Mouse (Mus musculus) erythroid progenitor cell, adult 5-6 weeks (primary cell): Measurements from ENCODE around the gene Gan. TPM values are rescaled to one million over a fixed set of nuclear protein-coding genes. Genes with fewer than 3 reads are reported as not detected.

Experiments
- ATAC-seq: replicated peaks from 2 replicates; pipeline ENCODE4 v1.8.0; 2016; ENCODE audit warnings: moderate number of reproducible peaks, mild to moderate bottlenecking, moderate TSS enrichment, inconsistent platforms; ENCODE audit not compliant: poor library complexity, low FRiP score, severe bottlenecking
- total RNA-seq, 2 experiments: library from RNA; stranded (forward) in 1 of 2; stranded (reverse) in 1 of 2; fragments of 150-400 nt in 1 of 2; fragments of 186-747, 209-891 nt in 1 of 2; gene quantifications; 2 replicates each; pipeline versions ENCODE4 v1.2.3 to v1.2.4; 2015 to 2017; ENCODE audit warnings: low replicate concordance in 2 of 2

Gan gene
- total RNA-seq, 2 experiments from 2014 or later: 12.4 to 15.1 TPM

GRCm38 (mm10) chr8:117244601-117245000 is 86.7 kb downstream of the Gan start:
- no peak for ATAC-seq

DNA sequence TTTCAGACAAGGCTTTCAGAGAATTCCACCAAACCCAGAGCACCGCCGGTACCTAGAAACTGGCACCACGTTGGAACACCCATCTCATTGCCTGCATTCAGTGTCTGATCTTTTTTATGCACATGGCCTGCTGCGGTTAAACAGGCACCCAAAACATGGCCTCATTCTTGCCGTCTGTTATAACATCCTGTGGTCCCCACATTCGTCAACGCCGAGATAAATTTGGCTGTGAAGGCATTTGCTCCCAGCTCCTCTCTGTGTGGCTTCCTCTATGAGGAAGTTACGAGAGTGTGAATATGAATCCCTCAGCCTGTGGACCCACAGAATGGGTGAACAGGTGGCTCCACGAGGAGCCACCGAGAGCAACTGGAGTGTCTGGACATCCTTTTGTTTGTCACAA is 90.4 kb downstream of the Gan start:
- ATAC-seq: no peak

GRCm38 (mm10) chr8:117251086-117251681 is 93.2 kb downstream of the Gan start:
- ATAC-seq: no peak

DNA sequence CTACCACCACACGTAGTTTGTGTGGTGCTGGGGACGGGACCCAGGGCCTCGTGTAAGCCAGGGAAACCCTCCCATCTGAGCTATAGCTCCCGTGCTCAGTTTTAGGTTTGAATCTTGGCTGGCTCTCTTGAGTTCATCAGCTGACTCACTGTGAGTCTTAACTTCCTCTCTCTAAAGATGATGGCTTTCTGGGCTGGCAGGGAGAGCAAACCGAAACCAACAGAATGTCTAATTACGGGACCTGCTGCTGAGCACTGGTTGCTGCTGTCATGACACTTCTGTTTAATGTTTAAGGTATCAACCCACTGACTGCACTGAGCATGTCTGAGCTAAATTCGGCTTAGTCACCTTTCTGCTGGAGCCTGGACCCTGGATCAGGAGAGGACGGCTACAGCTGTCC is 94.7 kb downstream of the Gan start:
- ATAC-seq: no peak

- peak; percentile 63 for ATAC-seq
These were observed 95.7 kb downstream of the Gan start for GRCm38 (mm10) chr8:117253390-117254269.

DNA sequence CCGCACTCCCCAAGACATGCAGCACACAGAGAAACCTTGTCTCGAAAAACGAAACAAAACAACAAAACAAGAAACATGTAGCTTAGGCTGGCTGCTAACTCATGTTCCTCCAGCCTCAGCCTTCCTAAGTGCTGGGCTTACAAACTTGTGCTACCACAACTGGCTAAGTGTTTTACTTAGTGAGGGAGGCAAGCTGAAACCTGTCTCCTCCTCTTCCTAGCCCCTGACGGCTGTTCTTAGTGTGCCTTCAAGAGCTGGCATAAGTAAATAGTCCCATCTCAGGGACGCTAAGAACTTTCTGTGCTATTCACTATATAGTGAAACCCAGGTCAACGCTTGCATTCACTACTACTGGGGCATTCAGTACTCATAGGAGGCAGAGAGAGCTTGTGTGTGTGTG is 96.6 kb downstream of the Gan start:
- ATAC-seq: no peak

DNA sequence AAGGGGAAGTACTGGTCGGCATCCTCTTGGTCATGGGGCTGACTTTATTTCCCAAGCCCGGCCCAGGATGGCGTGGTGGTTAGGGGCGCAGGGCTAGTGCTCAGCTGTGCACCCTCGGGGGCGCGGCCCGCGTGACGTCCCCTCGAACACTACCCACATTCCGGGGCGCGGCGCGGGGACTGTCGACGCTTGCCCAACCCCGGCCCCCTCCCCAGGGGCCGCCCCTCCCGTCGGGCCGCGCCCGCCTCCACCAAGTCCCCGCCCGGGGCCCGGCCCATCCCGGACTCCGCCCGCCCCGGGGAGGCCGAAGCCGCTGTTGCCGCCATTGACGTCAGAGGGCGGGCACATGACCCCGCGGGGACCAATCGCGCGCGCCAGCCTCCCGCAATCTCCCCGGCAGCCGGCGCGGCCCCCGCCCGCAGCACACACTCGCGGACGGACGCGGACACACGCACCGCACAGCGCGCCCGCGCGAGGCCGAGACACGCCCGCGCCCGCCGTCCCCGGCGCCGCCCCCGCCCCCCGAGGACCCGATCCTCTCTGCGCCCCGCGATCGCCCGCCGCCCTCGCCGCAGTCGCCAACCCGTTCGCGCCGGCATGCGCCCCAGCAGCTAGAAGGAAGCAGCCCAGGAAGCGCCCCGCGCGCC is 98.5 kb downstream of the Gan start:
- peak; percentile 85 for ATAC-seq

GRCm38 (mm10) chr8:117257029-117257820 is 99.3 kb downstream of the Gan start, which contains the start of gene Cmip:
TSS of gene Cmip (plus strand) at chr8:117257064.
- no peak for ATAC-seq

- ATAC-seq: 0 out of 2 replicates have a peak, but pooled peaks have one; percentile 0
These were observed 100.1 kb downstream of the Gan start for GRCm38 (mm10) chr8:117257821-117258575.

GRCm38 (mm10) chr8:117258576-117259040 is 100.7 kb downstream of the Gan start:
- ATAC-seq: no peak

DNA sequence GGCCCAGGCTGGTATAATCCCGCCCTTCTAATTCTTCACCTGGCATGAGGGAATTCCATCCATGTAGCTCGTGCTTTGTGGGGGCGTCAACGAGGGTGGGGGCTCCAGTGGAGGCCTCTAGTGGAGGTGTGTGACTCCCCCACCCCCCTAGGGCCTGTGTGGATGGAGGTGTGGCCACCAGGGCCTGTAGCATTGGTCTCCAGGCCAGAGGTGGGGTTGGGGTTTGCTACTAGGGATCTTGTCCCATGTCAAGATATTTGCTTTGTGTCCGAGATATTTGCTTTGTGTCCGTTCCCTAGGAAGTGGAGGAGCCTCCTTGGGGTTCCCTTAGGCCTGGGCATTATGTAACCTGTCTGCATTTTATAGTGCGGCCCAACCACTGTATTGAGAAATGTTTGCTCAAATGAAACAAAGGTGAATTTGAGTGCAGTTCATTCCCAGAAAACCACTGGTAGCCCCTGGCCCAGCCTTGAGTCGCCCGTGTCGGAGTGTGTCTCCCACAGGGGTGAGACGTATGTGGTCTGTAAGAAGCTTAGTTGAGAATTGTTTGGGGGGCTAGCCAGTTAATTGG is 101.6 kb downstream of the Gan start:
- ATAC-seq: no peak

- ATAC-seq: no peak
These were observed 102.4 kb downstream of the Gan start for GRCm38 (mm10) chr8:117260234-117260929.

DNA sequence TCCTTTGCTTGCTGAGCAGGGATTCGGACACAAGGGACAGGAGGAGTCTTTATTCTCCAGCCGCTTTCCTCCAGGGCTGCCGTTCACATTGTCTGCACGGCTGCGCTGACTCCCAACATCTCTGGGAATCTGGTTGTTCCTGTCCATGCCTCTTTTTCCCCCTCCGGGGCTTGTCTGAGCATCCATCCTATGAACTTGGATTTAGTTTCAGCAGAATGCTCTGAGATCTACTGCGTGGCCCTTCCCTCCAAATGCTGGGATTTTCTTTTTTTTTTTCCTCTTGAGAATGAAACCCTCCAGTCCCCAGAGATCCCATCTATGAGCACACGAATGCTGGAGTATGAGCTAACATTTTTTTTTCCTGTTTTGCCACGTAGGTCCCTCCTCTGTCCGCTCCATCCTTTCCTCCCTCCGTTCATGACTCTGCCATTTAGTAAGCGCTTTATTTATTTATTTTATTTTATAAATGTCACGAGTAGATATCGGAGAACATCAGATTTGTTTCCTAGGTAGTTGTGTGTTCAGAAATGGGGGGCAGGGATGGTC is 103.1 kb downstream of the Gan start:
- no peak for ATAC-seq

- no peak for ATAC-seq
These were observed 103.8 kb downstream of the Gan start for GRCm38 (mm10) chr8:117261702-117262101.

- ATAC-seq: no peak
These were observed 104.8 kb downstream of the Gan start for GRCm38 (mm10) chr8:117262685-117263084.

- peak; percentile 36; the same call in 1 of the 2 replicates for ATAC-seq
These were observed 105.5 kb downstream of the Gan start for GRCm38 (mm10) chr8:117263442-117263841.

GRCm38 (mm10) chr8:117265079-117265478 is 107.1 kb downstream of the Gan start:
- ATAC-seq: no peak
